Mouse (Mus musculus): ENCODE results near the gene Cntn2. TPM values are rescaled to one million over a fixed set of nuclear protein-coding genes. Genes with fewer than 3 reads are reported as not detected.
A peak's percentile ranks its signal among the peaks of the same experiment; 100 is the strongest.

The Cntn2 gene
- polyA plus RNA-seq, 1 experiment from 2014 or later, result 0.05 TPM

DNA sequence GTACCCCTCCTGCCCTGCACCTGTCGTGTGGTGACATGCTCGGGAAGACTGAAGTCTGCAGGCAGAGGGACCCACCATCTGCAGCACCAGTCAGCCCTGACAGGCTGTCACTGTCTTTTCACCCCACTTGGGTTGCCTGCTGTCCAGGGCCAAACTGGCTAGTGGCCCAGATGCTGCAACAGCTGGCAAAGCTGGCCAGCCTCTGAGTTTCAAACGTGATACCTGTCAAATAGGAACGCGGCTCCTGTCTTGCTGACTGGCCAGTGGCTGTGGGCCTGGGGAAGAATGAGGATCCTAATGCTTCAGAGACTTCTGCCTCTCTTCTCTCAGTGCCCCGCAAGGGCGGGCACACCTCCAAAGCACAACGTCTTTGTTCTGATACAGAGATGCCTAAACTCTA is 733 bp upstream of the Cntn2 start:
- Histone ChIP-seq H3K9ac (ENCODE audit: low read length) (no peak overlapping the region), H3K4me1 (ENCODE audit: control insufficient read depth in 2 of 2, insufficient read depth in 2 of 2, low read length in 2 of 2) (peaks cover 5 to 7% of the 10 kb centered on the region in 2 experiments; a peak in 2 of 4 replicates), H3K4me2 (ENCODE audit: low read length) (no peak overlapping the region), H3K36me3 (ENCODE audit: control insufficient read depth, insufficient read depth, low read length) (no peaks in the 10 kb centered on the region), H3K27ac (replicated peaks in 1 of 2; ENCODE audit: control insufficient read depth in 1 of 2, insufficient read depth in 1 of 2, low read depth in 2 of 2, low read length in 2 of 2) (no peak overlapping the region), H3K27me3 (ENCODE audit: control insufficient read depth, insufficient read depth, low read length) (peaks cover 70% of the 10 kb centered on the region), H3K9me3 (ENCODE audit: control insufficient read depth, low read length) (no peaks in the 10 kb centered on the region), H3K4me3 (ENCODE audit: control insufficient read depth in 1 of 2, insufficient read depth in 1 of 2, low read depth in 1 of 2, low read length in 2 of 2) (no peak overlapping the region)
- WGBS, result 72% methylated on average over 8 of the region's 8 CpGs
- no peak for ATAC-seq (ENCODE audit: insufficient number of reproducible peaks, insufficient read depth, low FRiP score, low read depth)

DNA sequence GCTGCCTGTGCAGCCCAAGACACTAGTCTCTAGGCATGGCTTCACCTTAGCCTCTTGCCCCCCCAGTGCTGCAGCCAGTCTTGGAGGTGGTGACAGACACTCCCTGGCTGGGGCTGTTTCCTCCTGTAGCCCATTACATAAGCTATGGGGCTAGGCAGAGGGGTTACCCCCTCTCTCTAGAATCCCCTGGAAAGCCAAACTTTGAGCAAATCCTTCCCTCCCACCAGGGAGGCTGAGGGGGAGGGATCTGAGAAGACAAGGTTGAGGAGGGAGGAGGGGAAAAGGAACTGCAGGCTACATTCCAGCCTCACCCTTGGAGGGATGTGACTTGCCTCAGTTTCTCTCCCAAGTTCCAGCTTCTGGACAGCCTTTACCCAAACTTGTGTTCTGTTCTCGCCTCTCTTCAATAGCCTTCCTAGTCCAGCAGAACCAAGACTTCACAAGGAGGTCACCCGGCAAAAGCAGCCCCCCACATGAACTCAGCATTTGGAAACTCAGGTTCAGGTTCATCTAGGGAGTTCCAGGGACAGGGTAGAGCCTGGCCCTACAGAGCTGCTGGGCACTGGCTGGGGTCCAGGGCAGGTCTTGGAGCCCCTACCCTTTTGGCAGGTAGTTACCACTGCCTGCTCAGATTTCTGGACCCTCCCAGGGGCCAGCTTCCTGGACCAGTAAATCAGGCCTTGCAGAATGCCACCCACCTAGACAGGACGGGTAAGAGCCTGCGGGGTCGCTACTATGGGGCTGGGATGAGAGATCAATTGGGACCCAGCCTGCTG is 1.0 kb downstream of the Cntn2 start:
- Histone ChIP-seq H3K27ac (replicated peaks in 1 of 2; ENCODE audit: control insufficient read depth in 1 of 2, insufficient read depth in 1 of 2, low read depth in 2 of 2, low read length in 2 of 2) (no peak overlapping the region), H3K36me3 (ENCODE audit: control insufficient read depth, insufficient read depth, low read length) (no peaks in the 10 kb centered on the region), H3K9me3 (ENCODE audit: control insufficient read depth, low read length) (no peaks in the 10 kb centered on the region), H3K9ac (ENCODE audit: low read length) (no peak overlapping the region), H3K4me3 (ENCODE audit: control insufficient read depth in 1 of 2, insufficient read depth in 1 of 2, low read depth in 1 of 2, low read length in 2 of 2) (no peak overlapping the region; a peak in 1 of 4 replicates), H3K27me3 (ENCODE audit: control insufficient read depth, insufficient read depth, low read length) (peaks cover 73% of the 10 kb centered on the region), H3K4me1 (ENCODE audit: control insufficient read depth in 2 of 2, insufficient read depth in 2 of 2, low read length in 2 of 2) (peaks cover 5 to 7% of the 10 kb centered on the region in 2 experiments; a peak in 2 of 4 replicates), H3K4me2 (ENCODE audit: low read length) (no peak overlapping the region)
- no peak for ATAC-seq (ENCODE audit: insufficient number of reproducible peaks, insufficient read depth, low FRiP score, low read depth)
- WGBS, result 7% methylated on average over 5 of the region's 5 CpGs

DNA sequence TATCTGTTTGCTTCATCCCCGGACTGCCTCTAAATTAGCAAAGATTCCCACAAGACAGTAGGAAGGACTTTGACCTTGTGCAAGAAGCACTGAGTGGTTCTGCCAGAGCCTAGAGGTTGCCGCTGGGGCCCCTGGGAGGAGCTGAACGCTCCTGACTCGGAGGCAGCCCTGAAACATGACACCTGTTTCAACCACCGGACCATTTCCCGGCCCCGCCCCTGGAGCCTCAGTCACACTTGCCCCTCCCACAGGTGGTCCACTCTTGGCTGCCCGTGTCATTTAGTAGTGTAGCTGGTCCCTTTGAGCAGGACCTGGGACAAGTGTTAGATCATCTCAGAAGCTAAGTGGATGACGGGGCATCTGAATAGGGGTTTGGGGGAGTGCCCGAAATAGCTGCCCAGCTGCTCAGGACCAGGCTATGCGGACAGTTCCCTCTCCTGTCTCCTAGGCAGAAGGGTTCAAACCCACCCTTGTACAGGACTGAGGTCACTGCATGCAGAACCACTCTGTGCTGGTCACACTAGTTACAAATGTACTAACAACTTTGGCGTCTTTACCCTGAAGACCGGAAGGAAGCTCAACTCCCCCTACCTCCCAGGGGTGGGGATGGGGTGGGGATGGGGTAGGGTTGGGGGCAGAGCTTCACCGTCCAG is 1.8 kb downstream of the Cntn2 start:
- H3K4me1 ChIP-seq (ENCODE audit: control insufficient read depth in 2 of 2, insufficient read depth in 2 of 2, low read length in 2 of 2), result peaks cover 5 to 7% of the 10 kb centered on the region in 2 experiments; a peak in 2 of 4 replicates
- H3K36me3 ChIP-seq (ENCODE audit: control insufficient read depth, insufficient read depth, low read length), result no peaks in the 10 kb centered on the region
- peaks cover 76% of the 10 kb centered on the region for H3K27me3 ChIP-seq (ENCODE audit: control insufficient read depth, insufficient read depth, low read length)
- 0 out of 2 replicates have a peak overlapping the region, but pooled peaks have one; percentile 3 for H3K4me2 ChIP-seq (ENCODE audit: low read length)
- H3K4me3 ChIP-seq (ENCODE audit: control insufficient read depth in 1 of 2, insufficient read depth in 1 of 2, low read depth in 1 of 2, low read length in 2 of 2), result no peak overlapping the region
- H3K9ac ChIP-seq (ENCODE audit: low read length), result no peak overlapping the region
- H3K9me3 ChIP-seq (ENCODE audit: control insufficient read depth, low read length), result no peaks in the 10 kb centered on the region
- no peak for ATAC-seq (ENCODE audit: insufficient number of reproducible peaks, insufficient read depth, low FRiP score, low read depth)
- no peak overlapping the region for H3K27ac ChIP-seq (replicated peaks in 1 of 2; ENCODE audit: control insufficient read depth in 1 of 2, insufficient read depth in 1 of 2, low read depth in 2 of 2, low read length in 2 of 2)
- WGBS, result 5% methylated on average over 14 of the region's 14 CpGs

DNA sequence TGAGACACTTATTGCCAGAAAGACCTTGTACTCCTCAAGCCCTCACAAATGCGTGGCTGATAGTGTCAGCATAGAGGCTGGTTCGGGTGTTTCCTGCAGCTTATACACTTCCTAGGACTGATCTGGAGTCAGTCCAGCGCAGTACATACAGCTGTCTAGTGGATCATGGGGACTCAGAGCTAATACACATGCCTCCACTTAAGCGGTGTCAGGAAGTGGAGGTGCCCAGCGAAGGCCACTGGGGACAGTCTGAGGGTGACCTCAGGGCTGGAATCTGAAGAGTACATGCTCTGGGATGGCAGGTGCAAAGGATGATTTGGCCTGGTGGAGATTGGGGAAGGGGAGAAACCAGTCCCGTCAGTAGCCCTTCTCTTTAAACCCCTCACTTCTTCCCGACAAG is 2.4 kb downstream of the Cntn2 start:
- Histone ChIP-seq H3K9me3 (ENCODE audit: control insufficient read depth, low read length) (no peaks in the 10 kb centered on the region), H3K27ac (replicated peaks in 1 of 2; ENCODE audit: control insufficient read depth in 1 of 2, insufficient read depth in 1 of 2, low read depth in 2 of 2, low read length in 2 of 2) (no peak overlapping the region), H3K4me2 (ENCODE audit: low read length) (no peak overlapping the region), H3K27me3 (ENCODE audit: control insufficient read depth, insufficient read depth, low read length) (peaks cover 78% of the 10 kb centered on the region), H3K9ac (ENCODE audit: low read length) (no peak overlapping the region), H3K4me1 (ENCODE audit: control insufficient read depth in 2 of 2, insufficient read depth in 2 of 2, low read length in 2 of 2) (peaks cover 5 to 7% of the 10 kb centered on the region in 2 experiments; a peak in 2 of 4 replicates), H3K36me3 (ENCODE audit: control insufficient read depth, insufficient read depth, low read length) (no peaks in the 10 kb centered on the region), H3K4me3 (ENCODE audit: control insufficient read depth in 1 of 2, insufficient read depth in 1 of 2, low read depth in 1 of 2, low read length in 2 of 2) (no peak overlapping the region)
- no peak for ATAC-seq (ENCODE audit: insufficient number of reproducible peaks, insufficient read depth, low FRiP score, low read depth)
- WGBS, result 39% methylated on average over 7 of the region's 7 CpGs

DNA sequence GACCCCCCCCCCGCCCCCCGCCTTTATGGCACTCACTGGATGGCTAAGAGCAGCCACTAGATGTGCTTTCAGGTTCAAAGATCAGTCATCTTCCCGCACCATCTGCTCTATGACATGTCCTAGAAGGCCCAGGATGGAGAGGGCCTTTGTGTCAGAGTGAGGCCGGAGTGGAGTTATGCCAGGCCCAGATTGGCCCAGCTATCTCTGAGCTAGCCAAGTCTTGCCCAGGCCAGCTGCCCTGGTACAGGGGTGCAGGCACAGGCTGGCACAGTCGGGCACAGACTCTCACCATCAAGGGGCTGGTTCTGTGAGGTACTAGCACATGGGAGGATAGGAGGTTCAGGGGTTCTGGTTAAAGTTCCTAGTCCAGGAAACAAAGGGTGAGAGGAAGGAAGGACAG is 5.3 kb downstream of the Cntn2 start:
- no peak overlapping the region for H3K27ac ChIP-seq (replicated peaks in 1 of 2; ENCODE audit: control insufficient read depth in 1 of 2, insufficient read depth in 1 of 2, low read depth in 2 of 2, low read length in 2 of 2)
- 79% methylated on average over 5 of the region's 5 CpGs for WGBS
- peaks cover 80% of the 10 kb centered on the region for H3K27me3 ChIP-seq (ENCODE audit: control insufficient read depth, insufficient read depth, low read length)

DNA sequence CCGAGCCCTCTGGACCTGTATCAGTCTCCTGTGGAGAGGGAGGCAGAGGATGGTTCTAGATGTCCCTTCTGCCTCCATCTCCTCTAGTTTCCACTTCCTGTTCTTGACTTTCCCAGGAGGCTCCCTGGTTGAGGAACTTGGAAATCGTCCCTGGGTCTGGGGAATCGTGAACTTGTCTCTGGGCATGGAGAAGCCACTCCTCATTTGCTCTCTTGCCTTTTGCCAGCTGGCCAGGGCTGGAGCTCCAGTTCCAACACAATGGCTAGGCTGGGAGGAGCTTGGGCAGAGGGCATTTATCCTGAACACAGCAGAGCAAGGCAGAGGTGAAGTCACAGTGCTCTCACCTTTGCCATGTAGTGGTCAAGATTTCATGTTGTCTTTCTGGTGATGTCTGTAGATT is 6.6 kb downstream of the Cntn2 start:
- no peak for ATAC-seq (ENCODE audit: insufficient number of reproducible peaks, insufficient read depth, low FRiP score, low read depth)
- Histone ChIP-seq H3K36me3 (ENCODE audit: control insufficient read depth, insufficient read depth, low read length) (no peaks in the 10 kb centered on the region), H3K4me1 (ENCODE audit: control insufficient read depth in 2 of 2, insufficient read depth in 2 of 2, low read length in 2 of 2) (peaks cover 0 to 5% of the 10 kb centered on the region in 2 experiments; a peak in 2 of 4 replicates), H3K9ac (ENCODE audit: low read length) (no peak overlapping the region), H3K27me3 (ENCODE audit: control insufficient read depth, insufficient read depth, low read length) (peaks cover 80% of the 10 kb centered on the region), H3K9me3 (ENCODE audit: control insufficient read depth, low read length) (no peaks in the 10 kb centered on the region), H3K4me3 (ENCODE audit: control insufficient read depth in 1 of 2, insufficient read depth in 1 of 2, low read depth in 1 of 2, low read length in 2 of 2) (no peak overlapping the region), H3K4me2 (ENCODE audit: low read length) (no peak overlapping the region), H3K27ac (replicated peaks in 1 of 2; ENCODE audit: control insufficient read depth in 1 of 2, insufficient read depth in 1 of 2, low read depth in 2 of 2, low read length in 2 of 2) (no peak overlapping the region)
- 74% methylated on average over 3 of the region's 3 CpGs for WGBS

More for the DNA sequence above, 5.3 kb downstream of the Cntn2 start:
- Histone ChIP-seq H3K9me3 (ENCODE audit: control insufficient read depth, low read length) (no peaks in the 10 kb centered on the region), H3K36me3 (ENCODE audit: control insufficient read depth, insufficient read depth, low read length) (no peaks in the 10 kb centered on the region), H3K4me2 (ENCODE audit: low read length) (no peak overlapping the region), H3K4me3 (ENCODE audit: control insufficient read depth in 1 of 2, insufficient read depth in 1 of 2, low read depth in 1 of 2, low read length in 2 of 2) (no peak overlapping the region), H3K9ac (ENCODE audit: low read length) (no peak overlapping the region), H3K4me1 (ENCODE audit: control insufficient read depth in 2 of 2, insufficient read depth in 2 of 2, low read length in 2 of 2) (peaks cover 4 to 5% of the 10 kb centered on the region in 2 experiments; a peak in 2 of 4 replicates)
- ATAC-seq (ENCODE audit: insufficient number of reproducible peaks, insufficient read depth, low FRiP score, low read depth), result no peak

DNA sequence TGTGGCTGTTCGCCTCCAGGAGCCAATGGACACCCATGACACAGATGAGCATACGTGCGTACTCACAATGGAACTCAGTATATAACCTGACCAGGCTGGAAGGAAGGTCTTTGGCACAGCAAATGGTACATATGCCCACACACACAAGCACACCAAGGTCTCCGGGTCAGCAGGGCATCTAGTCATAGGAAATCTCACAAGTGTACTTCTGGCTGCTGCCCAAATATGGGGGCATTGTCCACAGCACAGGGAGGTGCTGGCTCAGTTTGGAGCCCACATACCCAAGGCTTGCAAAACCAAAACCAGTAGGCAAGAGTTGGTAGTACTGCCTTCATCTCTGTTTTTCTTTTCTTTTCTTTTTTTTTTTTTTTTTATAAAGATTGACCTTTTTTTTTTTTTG is 7.5 kb downstream of the Cntn2 start:
- no peaks in the 10 kb centered on the region for H3K36me3 ChIP-seq (ENCODE audit: control insufficient read depth, insufficient read depth, low read length)
- H3K4me3 ChIP-seq (ENCODE audit: control insufficient read depth in 1 of 2, insufficient read depth in 1 of 2, low read depth in 1 of 2, low read length in 2 of 2), result no peak overlapping the region

More for the DNA sequence above, 7.5 kb downstream of the Cntn2 start:
- no peak overlapping the region for H3K27ac ChIP-seq (replicated peaks in 1 of 2; ENCODE audit: control insufficient read depth in 1 of 2, insufficient read depth in 1 of 2, low read depth in 2 of 2, low read length in 2 of 2)
- no peak for ATAC-seq (ENCODE audit: insufficient number of reproducible peaks, insufficient read depth, low FRiP score, low read depth)
- peaks cover 72% of the 10 kb centered on the region for H3K27me3 ChIP-seq (ENCODE audit: control insufficient read depth, insufficient read depth, low read length)
- WGBS, result 91% methylated on average over 4 of the region's 4 CpGs
- H3K9me3 ChIP-seq (ENCODE audit: control insufficient read depth, low read length), result no peaks in the 10 kb centered on the region
- no peaks in the 10 kb centered on the region; a peak in 1 of 4 replicates for H3K4me1 ChIP-seq (ENCODE audit: control insufficient read depth in 2 of 2, insufficient read depth in 2 of 2, low read length in 2 of 2)
- no peak overlapping the region for H3K9ac ChIP-seq (ENCODE audit: low read length)
- H3K4me2 ChIP-seq (ENCODE audit: low read length), result no peak overlapping the region

Measured in heart, embryonic 14.5 days (tissue).